Mouse (Mus musculus) left cerebral cortex, postnatal 10 days (tissue): ENCODE results near the gene Pthlh. TPM values are rescaled to one million over a fixed set of nuclear protein-coding genes. Genes with fewer than 3 reads are reported as not detected.
"Not testable (repeated sequence)": the region's sequence is repeated elsewhere in the genome, so short reads cannot be mapped to it uniquely, and the experiment has no call there.

Experiments used
- DNase-seq, 2 experiments: peaks; one replicate each; pipeline ENCODE4 v3.0.0; 2021 to 2022; ENCODE audit warnings: low spot score in 2 of 2, mixed read lengths in 1 of 2; ENCODE audit errors: extremely low spot score in 1 of 2
- intact Hi-C: fragments of 180-260 bp; cut with DNase I; formaldehyde crosslinking; loops from one replicate; pipeline ENCODE4 v1.15.1; 2025
- total RNA-seq, 2 experiments: library from RNA; stranded (reverse); gene quantifications; 2 replicates each; pipeline ENCODE4 v1.2.3; 2021

Gene Pthlh
- 1 to 10 TPM; 2.0 to 2.8 TPM for total RNA-seq

DNA sequence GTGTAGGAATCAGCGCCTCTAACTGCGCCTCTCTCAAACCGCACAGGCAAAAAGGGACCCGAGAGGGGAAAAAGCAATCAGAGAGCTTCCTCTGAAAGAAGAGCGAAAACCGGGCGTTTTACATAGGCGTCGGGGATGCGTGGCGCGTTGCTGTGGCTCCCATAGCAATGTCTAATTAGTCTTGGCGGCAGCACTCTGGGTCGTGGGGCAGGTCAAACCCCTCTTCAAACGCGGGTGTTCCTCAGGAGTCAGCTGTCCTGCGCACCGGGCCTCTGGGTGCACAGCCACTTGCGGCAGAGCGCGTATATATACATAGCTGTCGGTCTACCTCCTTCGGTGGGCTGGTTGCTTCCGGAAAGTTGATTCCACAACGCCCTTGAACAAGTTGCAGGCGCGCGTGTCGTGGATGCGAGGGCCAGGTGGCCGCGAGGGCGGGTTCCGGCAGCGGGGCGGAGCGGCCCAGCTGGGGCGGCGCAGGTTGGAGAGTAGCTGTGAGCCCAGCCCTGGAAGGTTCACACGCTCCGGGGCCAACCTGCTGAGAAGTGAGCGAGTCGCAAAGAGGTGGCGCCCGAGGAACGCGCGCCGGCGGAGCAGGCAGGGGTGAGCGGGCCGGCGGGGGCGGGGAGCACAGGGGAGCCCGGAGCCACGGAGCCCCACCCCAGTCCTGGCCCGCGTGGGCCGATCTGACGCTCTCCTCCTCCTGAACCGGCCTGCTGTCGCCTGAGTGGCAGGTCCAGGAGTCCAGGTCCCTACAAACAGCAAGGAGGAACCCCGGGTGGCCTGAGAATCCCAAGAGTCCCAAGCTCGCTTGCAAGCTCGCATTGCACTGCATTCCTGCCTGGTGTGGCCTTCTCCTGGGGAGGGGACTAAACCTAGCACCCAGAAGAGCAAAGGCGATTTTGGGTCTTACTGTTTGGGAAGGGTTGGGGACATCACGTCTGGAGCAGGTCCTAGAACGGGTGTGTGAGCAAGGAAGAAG is at the start of gene Pthlh:
Pthlh (minus strand) TSS at position 597 of the 979 bp plus-strand sequence.
- intact Hi-C loops = loop anchor here (10.0 kb wide), 1 partner anchor 551 kb away; no protein-coding TSS in a partner anchor
- DNase-seq = peak; percentile 11 to 66

DNA sequence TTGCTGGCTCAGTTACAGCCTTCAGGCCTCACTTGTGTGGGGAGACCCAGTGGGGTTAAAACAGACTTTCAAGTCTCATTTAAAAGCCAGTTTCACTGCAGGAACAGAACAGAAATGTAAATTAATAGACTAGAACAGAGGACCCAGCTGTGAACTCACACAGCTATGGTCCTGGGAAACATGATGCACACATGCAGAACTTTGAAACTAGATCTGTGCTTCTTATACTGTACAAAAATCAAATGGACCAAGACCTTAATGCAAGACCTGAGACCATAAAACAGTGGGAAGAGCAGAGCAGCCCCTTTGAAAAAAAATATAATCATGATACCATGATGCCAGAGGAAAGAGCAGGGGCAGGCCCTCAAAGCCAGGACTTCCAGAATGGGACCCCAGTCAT is 49.3 kb upstream of the Pthlh start:
- intact Hi-C loops = no loop called here

DNA sequence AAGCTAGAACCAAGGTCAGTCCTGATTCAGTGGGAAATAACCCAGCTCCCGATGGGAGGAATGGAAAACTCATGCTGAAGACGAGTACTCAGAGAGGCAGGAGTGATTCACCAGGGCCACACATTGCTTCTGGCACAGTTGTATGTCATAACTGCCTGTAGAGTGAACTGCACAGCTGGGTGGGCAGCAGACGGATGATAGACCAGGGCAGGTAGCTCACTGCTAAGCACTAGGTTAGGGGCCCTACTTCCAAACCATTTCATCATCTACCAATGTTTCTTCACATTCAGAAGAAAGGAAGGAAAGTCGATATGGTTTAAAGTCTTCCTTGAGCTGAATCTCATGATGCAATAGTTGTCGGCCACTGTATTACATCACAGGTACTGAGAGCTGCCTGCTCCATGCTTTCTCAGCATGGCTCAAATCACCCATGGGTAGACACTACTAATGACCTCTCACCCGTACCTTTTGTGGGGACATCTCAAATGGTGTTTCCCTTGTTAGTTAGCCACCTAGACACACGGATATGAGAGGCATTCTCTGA is 46.5 kb upstream of the Pthlh start:
- intact Hi-C loops = no loop called here

More for the DNA sequence above, 49.3 kb upstream of the Pthlh start:
- no peak for DNase-seq

DNA sequence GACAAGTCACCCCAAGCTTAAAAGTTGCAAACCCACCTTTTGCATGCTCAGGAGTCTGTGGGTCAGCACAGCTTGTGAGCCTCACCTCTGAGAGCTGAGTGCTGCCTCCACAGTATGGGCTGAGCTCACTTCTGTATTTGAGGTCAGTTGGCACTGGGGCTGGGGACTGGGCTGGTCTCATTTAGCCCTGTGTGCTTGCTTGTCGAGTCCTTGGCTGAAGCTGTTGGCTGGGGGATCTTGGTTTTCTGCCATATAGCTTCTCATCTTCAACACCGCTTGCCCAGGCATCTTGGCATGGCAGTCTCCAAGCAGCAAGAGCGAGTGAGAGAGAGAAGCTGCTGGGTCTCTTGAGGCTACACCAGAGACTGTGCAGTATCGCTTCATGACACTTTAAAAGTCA is 46.1 kb upstream of the Pthlh start:
- no peak for DNase-seq
- intact Hi-C loops = no loop called here

More for the DNA sequence above, 46.5 kb upstream of the Pthlh start:
- DNase-seq = no peak

DNA sequence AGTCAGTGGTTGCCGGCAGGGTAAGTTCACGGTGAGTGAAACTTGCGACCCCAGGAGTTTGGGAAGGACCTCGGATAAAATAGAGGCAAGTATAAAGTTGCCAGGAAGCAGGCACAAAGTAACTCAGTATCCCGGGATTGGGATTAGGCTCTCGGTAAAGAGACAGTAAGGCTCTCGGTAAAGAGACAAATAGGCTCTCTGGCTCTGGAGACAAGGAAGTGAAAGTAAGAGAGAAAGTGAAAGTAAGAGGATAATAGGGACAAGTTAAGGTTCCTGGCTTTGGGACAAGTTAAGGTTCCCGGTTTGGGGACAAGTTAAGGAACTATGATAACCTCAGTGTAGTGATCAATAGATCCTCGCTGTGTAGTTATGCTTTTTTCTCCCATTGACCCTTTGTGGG is 40.3 kb upstream of the Pthlh start:
- intact Hi-C loops, DNase-seq: not testable (repeated sequence)

DNA sequence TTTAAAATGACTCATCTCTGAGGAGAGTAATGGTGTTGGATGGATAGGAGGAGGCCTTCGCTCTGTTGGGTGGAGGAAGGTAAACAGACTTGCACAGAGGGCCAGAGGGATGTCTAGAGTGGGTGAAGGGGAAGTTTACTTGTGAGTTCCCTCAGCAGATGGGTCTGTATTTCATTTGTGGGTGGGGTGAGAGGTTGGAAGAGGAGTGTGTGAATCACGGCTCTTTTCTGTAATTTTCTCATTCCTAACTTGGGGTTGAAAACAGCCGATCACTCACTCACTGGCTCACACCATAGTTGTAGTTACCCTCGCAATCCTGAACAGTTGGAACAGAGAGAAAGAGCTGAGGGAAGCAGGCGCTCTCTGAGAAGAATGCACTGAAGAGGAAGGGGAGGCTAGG is 35.6 kb upstream of the Pthlh start:
- DNase-seq = no peak
- intact Hi-C loops = no loop called here

DNA sequence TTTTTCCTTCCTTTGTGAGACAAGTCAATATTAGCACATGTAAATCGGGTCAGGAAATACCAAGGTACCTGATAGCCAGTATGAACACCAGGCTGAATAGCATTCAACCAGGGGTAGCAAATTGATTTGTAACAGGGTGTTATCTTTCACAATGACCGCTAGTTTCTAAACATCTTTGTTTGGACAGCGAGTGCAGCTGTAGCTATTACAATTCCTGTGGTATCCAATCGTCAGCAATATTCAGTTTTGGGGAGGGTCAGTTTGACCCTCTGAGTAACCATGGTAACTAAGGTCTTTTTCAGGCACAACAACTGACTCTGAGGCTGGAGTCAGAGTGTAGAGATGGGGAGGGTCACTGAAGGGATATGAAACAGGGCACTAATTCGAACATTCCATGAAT is 15.3 kb upstream of the Pthlh start:
- no peak for DNase-seq
- intact Hi-C loops = no loop called here

DNA sequence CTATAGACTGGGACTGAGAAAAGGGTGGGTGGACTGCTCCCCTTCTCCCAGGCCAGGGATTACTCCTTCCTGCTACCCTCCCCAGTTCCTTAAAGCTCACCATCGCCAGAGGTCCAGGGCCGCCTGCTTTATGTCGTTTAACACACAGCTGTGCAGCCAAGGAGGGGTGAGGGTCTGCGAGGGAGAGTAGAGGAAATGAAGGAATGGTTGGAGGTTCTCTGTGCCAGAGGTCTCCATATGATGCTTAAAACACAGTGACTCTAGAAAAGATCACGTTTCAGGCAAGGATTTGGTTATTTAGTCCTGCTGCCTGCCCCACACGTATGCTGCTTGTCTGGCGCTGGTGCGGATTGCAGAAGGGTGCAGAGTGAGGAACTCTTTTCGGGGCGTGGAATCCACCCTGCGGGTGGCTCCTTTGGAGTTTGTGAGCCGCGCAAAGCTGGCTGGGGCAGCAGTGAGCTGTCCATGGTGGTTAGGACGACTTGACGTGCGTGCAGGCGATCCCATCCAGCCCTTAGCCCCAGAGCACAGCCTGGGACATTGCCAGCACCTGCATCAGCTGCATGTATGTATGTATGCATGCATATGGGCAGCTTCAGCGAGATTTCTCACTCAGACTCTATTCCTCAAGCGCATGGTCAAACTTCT is 4.3 kb upstream of the Pthlh start:
- intact Hi-C loops = loop anchor here (10.0 kb wide), 1 partner anchor 547 kb away; no protein-coding TSS in a partner anchor

DNA sequence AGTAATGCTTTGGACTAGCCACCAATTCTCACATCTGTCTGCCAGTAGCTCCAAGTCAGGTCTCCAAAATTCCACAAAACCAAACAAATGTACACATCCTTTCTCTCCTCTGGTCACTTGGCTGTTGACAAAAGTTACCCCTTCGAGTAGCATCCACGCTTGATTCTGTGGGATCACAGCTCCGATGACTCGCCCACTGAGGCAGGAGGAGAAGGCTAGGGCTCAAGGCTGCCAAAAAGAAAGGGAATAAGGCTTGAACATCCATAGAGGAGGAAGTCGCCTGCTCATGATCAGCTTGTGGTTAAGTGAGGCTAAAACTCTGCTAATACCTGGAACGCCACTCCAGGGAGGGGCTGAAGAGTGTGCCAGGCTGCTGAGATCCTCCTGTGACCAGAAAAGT is 2.5 kb upstream of the Pthlh start:
- intact Hi-C loops = loop anchor here (10.0 kb wide), 1 partner anchor 548 kb away; no protein-coding TSS in a partner anchor
- no peak for DNase-seq

More for the DNA sequence above, 4.3 kb upstream of the Pthlh start:
- peak in 1 of 2 experiments; percentile 47 for DNase-seq

DNA sequence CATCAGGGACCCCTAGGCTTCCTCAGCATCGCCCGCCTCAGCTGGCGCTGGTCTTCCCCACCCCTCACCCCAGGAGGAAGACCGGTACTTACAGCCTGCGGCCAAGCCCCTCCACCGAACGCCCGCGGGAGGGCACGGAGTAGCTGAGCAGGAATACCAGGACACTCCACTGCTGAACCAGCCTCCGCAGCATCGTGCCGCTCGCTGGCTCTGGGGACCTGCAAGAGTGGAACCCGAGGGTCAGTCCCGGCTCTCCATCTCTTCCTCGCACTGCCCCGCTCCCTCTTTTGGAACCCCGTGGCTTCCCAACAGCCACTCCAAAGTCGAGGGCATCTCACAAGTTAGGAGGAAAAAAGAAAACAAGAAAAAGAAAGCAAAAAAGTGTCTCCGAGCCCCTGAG is 805 bp downstream of the Pthlh start:
- intact Hi-C loops = loop anchor here (10.0 kb wide), 1 partner anchor 552 kb away; no protein-coding TSS in a partner anchor
- DNase-seq = peak in 1 of 2 experiments; percentile 29

DNA sequence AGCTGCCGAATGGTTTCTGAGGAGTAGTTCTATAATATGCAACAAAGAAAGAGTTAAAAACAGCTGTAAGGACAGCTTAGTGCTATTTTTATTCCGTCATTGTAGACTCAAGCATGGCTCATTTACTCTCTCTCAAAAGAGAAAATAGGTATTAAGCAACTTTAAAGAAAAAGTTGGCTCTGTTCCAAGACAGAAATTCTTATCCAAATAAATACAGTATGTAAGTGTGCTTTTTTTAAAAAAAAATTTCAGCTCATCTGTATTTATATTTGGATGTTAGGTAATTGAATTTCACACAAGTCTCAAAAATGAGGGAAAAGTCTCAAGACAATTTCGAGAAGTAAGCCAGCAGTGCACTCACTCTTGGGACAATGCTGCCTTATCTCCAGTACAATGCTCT is 2.4 kb downstream of the Pthlh start:
- intact Hi-C loops = loop anchor here (10.0 kb wide), 1 partner anchor 553 kb away; no protein-coding TSS in a partner anchor
- no peak for DNase-seq

DNA sequence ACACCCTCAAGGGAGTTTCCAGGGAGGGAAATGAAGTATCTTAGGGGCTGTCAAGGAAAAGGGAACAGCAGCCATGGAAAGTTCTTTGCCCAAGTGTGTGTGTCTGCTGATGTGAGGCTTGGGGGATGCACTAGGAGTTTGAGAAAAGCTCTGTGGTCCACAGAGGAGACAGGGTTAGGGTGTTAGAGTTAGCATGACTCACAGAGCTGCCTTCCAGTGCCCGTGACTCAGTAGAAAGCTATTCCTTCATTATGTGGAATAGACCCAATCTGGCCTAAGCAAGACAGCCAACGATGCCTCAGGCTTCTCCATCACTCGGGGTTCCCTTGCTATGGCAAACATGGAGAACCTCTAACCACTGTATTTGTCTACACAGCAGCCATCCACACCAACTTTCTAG is 3.2 kb downstream of the Pthlh start:
- intact Hi-C loops = loop anchor here (10.0 kb wide), 1 partner anchor 554 kb away; no protein-coding TSS in a partner anchor

DNA sequence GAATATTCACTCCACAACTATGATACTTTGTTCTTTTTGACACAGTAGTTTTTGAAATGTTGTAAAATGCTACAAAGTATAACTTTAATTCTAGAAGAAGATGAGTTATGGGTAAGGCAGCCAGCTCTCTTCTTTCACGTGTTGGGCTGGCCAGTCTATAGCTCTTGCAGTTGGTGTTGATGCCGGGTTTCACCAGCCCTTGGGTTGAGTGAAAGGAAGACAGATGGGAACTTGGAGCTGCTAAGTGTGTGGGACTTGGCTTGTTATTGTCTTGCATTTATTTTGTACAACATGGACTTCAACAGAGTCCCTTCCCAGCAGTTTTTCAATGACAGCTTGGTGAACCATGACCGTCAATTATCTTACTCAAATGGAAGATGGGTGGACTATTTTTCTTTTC is 16.2 kb downstream of the Pthlh start:
- DNase-seq = no peak
- intact Hi-C loops = loop anchor here (10.0 kb wide), 1 partner anchor 397 kb away; no protein-coding TSS in a partner anchor

More for the DNA sequence above, 3.2 kb downstream of the Pthlh start:
- DNase-seq = no peak

DNA sequence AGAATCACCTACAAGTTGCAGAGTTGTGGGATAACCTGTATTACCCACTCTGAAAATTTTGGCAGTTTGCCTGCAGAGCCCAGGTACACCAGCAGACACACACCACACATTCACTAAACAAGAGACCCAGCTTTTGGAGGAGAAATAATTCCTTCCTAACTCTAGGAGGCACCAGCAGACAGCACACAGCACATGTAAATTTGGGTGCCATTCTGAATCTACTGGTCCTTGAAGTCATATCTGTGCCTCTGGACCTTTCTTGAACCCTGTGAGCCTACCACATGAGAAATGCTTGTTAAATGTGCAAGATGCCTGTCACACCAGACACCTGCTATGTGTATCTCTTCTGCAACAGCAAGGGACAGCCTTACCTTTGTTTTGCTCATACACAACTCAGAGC is 19.7 kb downstream of the Pthlh start:
- DNase-seq = no peak
- intact Hi-C loops = loop anchor here (10.0 kb wide), 1 partner anchor 401 kb away; no protein-coding TSS in a partner anchor

DNA sequence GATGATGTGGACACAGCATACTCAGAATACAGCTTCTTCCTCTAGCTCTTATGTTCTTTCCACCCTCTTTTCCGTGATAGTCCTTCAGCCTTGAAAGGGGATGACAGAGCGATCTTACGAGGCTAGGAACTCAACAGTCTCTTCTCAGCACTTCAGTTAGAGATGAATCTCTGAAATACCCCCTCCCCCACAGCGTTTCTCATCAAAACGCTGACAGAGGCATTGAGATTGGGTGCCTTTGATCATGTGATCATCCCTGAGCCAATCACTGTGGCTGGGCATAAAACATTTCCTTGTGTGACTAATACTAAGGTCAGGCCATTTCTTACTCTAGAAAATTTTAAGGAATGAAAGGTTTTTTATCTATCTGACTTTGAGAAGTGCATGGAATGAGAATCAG is 20.3 kb downstream of the Pthlh start:
- intact Hi-C loops = loop anchor here (10.0 kb wide), 1 partner anchor 401 kb away; no protein-coding TSS in a partner anchor
- no peak for DNase-seq

DNA sequence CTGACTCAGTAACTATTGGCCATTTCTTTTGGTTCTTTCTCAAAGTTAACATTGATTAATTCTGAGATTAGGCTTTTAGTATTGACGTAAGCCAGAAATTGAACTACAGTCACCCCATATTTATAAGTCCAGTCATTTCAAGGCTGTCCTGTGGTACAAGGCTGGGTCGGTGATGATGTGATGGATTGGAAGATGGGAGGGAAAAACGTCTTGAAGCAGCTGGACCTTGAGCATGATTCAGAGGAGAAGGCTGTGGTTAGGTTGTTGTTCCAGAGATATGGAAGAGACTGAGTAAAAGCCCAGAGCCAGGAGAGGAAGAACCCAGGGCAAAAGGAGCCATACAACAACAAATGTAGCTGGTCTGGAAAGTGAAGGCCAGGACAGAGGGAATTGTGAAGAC is 22.4 kb downstream of the Pthlh start:
- intact Hi-C loops = loop anchor here (10.0 kb wide), 1 partner anchor 403 kb away; no protein-coding TSS in a partner anchor
- no peak for DNase-seq

DNA sequence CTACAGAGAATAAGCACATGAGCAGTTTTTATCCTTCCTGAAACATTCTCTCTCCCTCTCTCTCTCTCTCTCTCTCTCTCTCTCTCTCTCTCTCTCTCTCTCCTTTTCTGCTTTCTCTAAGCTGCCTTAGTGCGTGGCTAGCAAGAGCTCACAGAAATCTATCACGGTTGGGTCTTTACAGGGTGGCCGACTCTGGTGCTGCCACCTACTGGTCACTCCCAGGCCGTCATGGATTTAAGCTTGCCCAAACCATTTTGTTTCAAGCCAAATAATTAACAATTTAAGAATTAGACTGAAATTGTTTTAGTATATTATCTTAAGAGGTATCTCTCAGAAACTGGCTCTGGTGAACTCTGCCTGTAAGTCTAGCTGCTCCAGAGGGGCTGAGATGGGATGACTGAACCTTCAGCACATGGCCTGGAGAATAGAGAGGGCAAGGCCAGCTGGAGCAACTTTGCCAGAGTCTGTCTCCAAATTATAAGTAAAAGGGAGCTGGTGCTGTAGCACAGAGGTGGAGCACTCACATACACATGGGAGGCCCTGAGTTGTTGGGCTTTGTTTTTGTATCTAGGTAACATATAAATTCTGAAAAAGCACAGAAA is 23.7 kb downstream of the Pthlh start:
- intact Hi-C loops = loop anchor here (10.0 kb wide), 1 partner anchor 404 kb away; no protein-coding TSS in a partner anchor
- peak; percentile 36 to 63 for DNase-seq

DNA sequence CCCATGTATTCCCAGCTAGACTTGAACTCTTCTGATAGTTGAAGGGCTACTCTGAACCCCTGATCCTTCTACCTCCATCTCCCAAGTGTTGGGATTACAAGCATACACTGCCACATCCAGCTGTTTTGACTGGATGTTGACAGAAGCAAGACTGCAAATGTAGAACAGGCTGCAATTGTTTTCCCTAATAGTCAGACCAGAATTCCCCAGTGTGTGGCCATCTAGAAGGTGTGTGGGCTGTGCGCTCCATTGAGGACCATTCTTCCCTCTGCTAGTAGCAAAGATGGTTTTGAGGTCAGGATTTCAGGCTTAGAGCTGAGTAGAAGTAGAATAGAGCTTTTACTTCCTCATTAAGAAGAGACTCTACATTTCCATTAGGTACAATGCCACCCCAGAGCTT is 37.3 kb downstream of the Pthlh start:
- no peak for DNase-seq
- intact Hi-C loops = no loop called here
